Mouse (Mus musculus): ENCODE measurements around the gene Lgr4. TPM values are rescaled to one million over a fixed set of nuclear protein-coding genes. Genes with fewer than 3 reads are reported as not detected.

The Lgr4 gene
- total RNA-seq, 2 experiments from 2014 or later = 22.1 to 23.0 TPM

GRCm38 (mm10) chr2:109941973-109942444, 24.6 kb downstream of the Lgr4 start:
- no peak for DNase-seq (ENCODE audit: low spot score in 2 of 2)
- intact Hi-C loops (cut with DNase I) = no loop called here

GRCm38 (mm10) chr2:109942810-109943570, 25.5 kb downstream of the Lgr4 start:
- intact Hi-C loops (cut with DNase I) = no loop called here
- DNase-seq (ENCODE audit: low spot score in 2 of 2) = no peak

- intact Hi-C loops (cut with DNase I) = no loop called here
Observed at GRCm38 (mm10) chr2:109944995-109945394, 27.5 kb downstream of the Lgr4 start.

GRCm38 (mm10) chr2:109945532-109945931, 28.1 kb downstream of the Lgr4 start:
- DNase-seq (ENCODE audit: low spot score in 2 of 2) = no peak
- intact Hi-C loops (cut with DNase I) = no loop called here

More at GRCm38 (mm10) chr2:109944995-109945394, 27.5 kb downstream of the Lgr4 start:
- no peak for DNase-seq (ENCODE audit: low spot score in 2 of 2)

- DNase-seq (ENCODE audit: low spot score in 2 of 2) = no peak
- intact Hi-C loops (cut with DNase I) = no loop called here
Observed at GRCm38 (mm10) chr2:109946426-109946825, 29.0 kb downstream of the Lgr4 start.

- intact Hi-C loops (cut with DNase I) = no loop called here
- DNase-seq (ENCODE audit: low spot score in 2 of 2) = no peak
Observed at GRCm38 (mm10) chr2:109949519-109949918, 32.1 kb downstream of the Lgr4 start.

- intact Hi-C loops (cut with DNase I) = no loop called here
- DNase-seq (ENCODE audit: low spot score in 2 of 2) = no peak
Observed at GRCm38 (mm10) chr2:109950311-109950710, 32.9 kb downstream of the Lgr4 start.

GRCm38 (mm10) chr2:109951050-109951449, 33.6 kb downstream of the Lgr4 start:
- intact Hi-C loops (cut with DNase I) = no loop called here

GRCm38 (mm10) chr2:109953048-109953717, 35.7 kb downstream of the Lgr4 start:
- DNase-seq (ENCODE audit: low spot score in 2 of 2) = peak; percentile 8 to 30

More at GRCm38 (mm10) chr2:109951050-109951449, 33.6 kb downstream of the Lgr4 start:
- no peak for DNase-seq (ENCODE audit: low spot score in 2 of 2)

GRCm38 (mm10) chr2:109953893-109954292, 36.4 kb downstream of the Lgr4 start:
- no peak for DNase-seq (ENCODE audit: low spot score in 2 of 2)
- intact Hi-C loops (cut with DNase I) = no loop called here

More at GRCm38 (mm10) chr2:109953048-109953717, 35.7 kb downstream of the Lgr4 start:
- intact Hi-C loops (cut with DNase I) = no loop called here

GRCm38 (mm10) chr2:109955060-109955459, 37.6 kb downstream of the Lgr4 start:
- DNase-seq (ENCODE audit: low spot score in 2 of 2) = no peak
- intact Hi-C loops (cut with DNase I) = no loop called here

GRCm38 (mm10) chr2:109955910-109956309, 38.5 kb downstream of the Lgr4 start:
- intact Hi-C loops (cut with DNase I) = no loop called here
- DNase-seq (ENCODE audit: low spot score in 2 of 2) = no peak

GRCm38 (mm10) chr2:109956785-109957184, 39.3 kb downstream of the Lgr4 start:
- intact Hi-C loops (cut with DNase I) = no loop called here

GRCm38 (mm10) chr2:109958692-109959406, 41.4 kb downstream of the Lgr4 start:
- DNase-seq (ENCODE audit: low spot score in 2 of 2) = no peak
- intact Hi-C loops (cut with DNase I) = no loop called here

More at GRCm38 (mm10) chr2:109956785-109957184, 39.3 kb downstream of the Lgr4 start:
- DNase-seq (ENCODE audit: low spot score in 2 of 2) = no peak

GRCm38 (mm10) chr2:109959407-109960075, 42.1 kb downstream of the Lgr4 start:
- intact Hi-C loops (cut with DNase I) = no loop called here
- DNase-seq (ENCODE audit: low spot score in 2 of 2) = no peak

GRCm38 (mm10) chr2:109960246-109960645, 42.8 kb downstream of the Lgr4 start:
- no peak for DNase-seq (ENCODE audit: low spot score in 2 of 2)

GRCm38 (mm10) chr2:109961174-109961573, 43.7 kb downstream of the Lgr4 start:
- DNase-seq (ENCODE audit: low spot score in 2 of 2) = no peak
- intact Hi-C loops (cut with DNase I) = no loop called here

More at GRCm38 (mm10) chr2:109960246-109960645, 42.8 kb downstream of the Lgr4 start:
- intact Hi-C loops (cut with DNase I) = no loop called here

- no peak for DNase-seq (ENCODE audit: low spot score in 2 of 2)
- intact Hi-C loops (cut with DNase I) = no loop called here
Observed at GRCm38 (mm10) chr2:109963591-109964258, 46.3 kb downstream of the Lgr4 start.

Measured in left cerebral cortex, postnatal 14 days (tissue).